Mouse (Mus musculus): ENCODE results near the gene Ric3. TPM values are rescaled to one million over a fixed set of nuclear protein-coding genes. Genes with fewer than 3 reads are reported as not detected.

Ric3 gene
- polyA plus RNA-seq, 1 experiment from 2014 or later = 5.1 TPM

Other genes with a start within 250 kb of the Ric3 start
- gene Olfr516, start 232.8 kb downstream of the Ric3 start, polyA plus RNA-seq (2014; fragmentation: Nextera tagmentation; extraction: Ambion mirVana) = not detected in 2 replicates
- gene Olfr517, start 211.0 kb downstream of the Ric3 start, polyA plus RNA-seq (2014; fragmentation: Nextera tagmentation; extraction: Ambion mirVana) = not detected in 2 replicates
- not detected in 2 replicates for gene Olfr518, start 198.3 kb downstream of the Ric3 start, polyA plus RNA-seq (2014; fragmentation: Nextera tagmentation; extraction: Ambion mirVana)
- gene Olfr519, start 188.9 kb downstream of the Ric3 start, polyA plus RNA-seq (2014; fragmentation: Nextera tagmentation; extraction: Ambion mirVana) = not detected in 2 replicates
- gene Nlrp10, start 153.2 kb downstream of the Ric3 start, polyA plus RNA-seq (2014; fragmentation: Nextera tagmentation; extraction: Ambion mirVana) = 0.71 and 0.75 TPM in 2 replicates
- gene Eif3f, start 148.9 kb downstream of the Ric3 start, polyA plus RNA-seq (2014; fragmentation: Nextera tagmentation; extraction: Ambion mirVana) = 96.1 and 97.2 TPM in 2 replicates
- 3.7 and 4.2 TPM in 2 replicates for gene Tub, start 133.0 kb downstream of the Ric3 start, polyA plus RNA-seq (2014; fragmentation: Nextera tagmentation; extraction: Ambion mirVana)
- 31.9 and 34.8 TPM in 2 replicates for gene Lmo1, start 91.9 kb upstream of the Ric3 start, polyA plus RNA-seq (2014; fragmentation: Nextera tagmentation; extraction: Ambion mirVana)

Data from limb, embryonic 11.5 days (tissue).